Mouse (Mus musculus) CH12.LX (cell line): Measurements from ENCODE around the gene U90926. TPM values are rescaled to one million over a fixed set of nuclear protein-coding genes. Genes with fewer than 3 reads are reported as not detected.

Source experiments
- DNase-seq: peaks from one replicate; pipeline ENCODE4 v3.0.0-alpha.2; 2013; ENCODE audit errors: extremely low read depth
- H3K27ac ChIP-seq: 2 replicates; pipeline ENCODE4 v1.5.1; 2012; ENCODE audit warnings: low read depth, mild to moderate bottlenecking, control low read depth, moderate library complexity; ENCODE audit not compliant: insufficient read depth
- H3K27me3 ChIP-seq: replicated peaks from 2 replicates; pipeline ENCODE3; 2012; ENCODE audit warnings: inconsistent platforms
- H3K36me3 ChIP-seq, 2 experiments: replicated peaks in 1 of 2; 2 replicates each; pipeline versions ENCODE3 to v1.6.1; 2012; ENCODE audit warnings: inconsistent platforms in 1 of 2, low read length in 1 of 2, mild to moderate bottlenecking in 1 of 2, mixed read lengths in 1 of 2, moderate library complexity in 1 of 2; ENCODE audit not compliant: control insufficient read depth in 1 of 2, insufficient read depth in 1 of 2
- H3K4me1 ChIP-seq, 2 experiments: 2 replicates each; pipeline ENCODE4 v1.6.1; 2012; ENCODE audit warnings: inconsistent platforms in 1 of 2, moderate library complexity in 1 of 2; ENCODE audit not compliant: insufficient read depth in 2 of 2, control insufficient read depth in 1 of 2
- H3K4me2 ChIP-seq: 2 replicates; pipeline ENCODE4 v1.6.1; 2012; ENCODE audit warnings: low read depth, mild to moderate bottlenecking, control low read depth; ENCODE audit not compliant: poor library complexity, insufficient read depth, severe bottlenecking
- H3K4me3 ChIP-seq, 3 experiments: fragments of 150-350 bp in 1 of 3; sonication (generic) in 1 of 3; replicated peaks in 1 of 3; 2 replicates each; pipeline versions ENCODE3 to v1.5.1; 2011 to 2012; ENCODE audit warnings: low read depth in 2 of 3, low read length in 2 of 3, mild to moderate bottlenecking in 2 of 3, moderate library complexity in 2 of 3, control low read depth in 1 of 3, improper control_type of control experiment in 1 of 3, inconsistent platforms in 1 of 3, mixed read lengths in 1 of 3; ENCODE audit not compliant: poor library complexity in 1 of 3
- H3K79me2 ChIP-seq: replicated peaks from 2 replicates; pipeline ENCODE4 v1.6.1; 2012; ENCODE audit warnings: mild to moderate bottlenecking, moderate library complexity; ENCODE audit not compliant: control insufficient read depth, poor library complexity, insufficient read depth, severe bottlenecking; ENCODE audit errors: extremely low read depth
- H3K9ac ChIP-seq: 2 replicates; pipeline ENCODE4 v1.6.1; 2012; ENCODE audit warnings: low read depth, mild to moderate bottlenecking, control low read depth, moderate library complexity; ENCODE audit not compliant: insufficient read depth
- H3K9me3 ChIP-seq: replicated peaks from 2 replicates; pipeline ENCODE3; 2012; ENCODE audit warnings: low read length, inconsistent platforms, mixed read lengths
- BHLHE40 ChIP-seq: IDR thresholded peaks from 2 replicates; pipeline ENCODE4 v1.6.1; 2011; ENCODE audit warnings: mild to moderate bottlenecking, low read depth, low read length, improper control_type of control experiment
- CHD2 ChIP-seq: IDR thresholded peaks from 2 replicates; pipeline ENCODE4 v1.6.1; 2011; ENCODE audit warnings: low read length, improper control_type of control experiment
- CTCF ChIP-seq, 2 experiments: IDR thresholded peaks in 1 of 2; conservative IDR thresholded peaks in 1 of 2; 2 replicates each; pipeline ENCODE4 v1.5.1; 2011 to 2012; ENCODE audit warnings: low read depth in 2 of 2, low read length in 2 of 2, improper control_type of control experiment in 1 of 2, inconsistent platforms in 1 of 2, mild to moderate bottlenecking in 1 of 2, moderate library complexity in 1 of 2
- E2F4 ChIP-seq: IDR thresholded peaks from 2 replicates; pipeline ENCODE4 v1.6.1; 2011; ENCODE audit warnings: low read depth, low read length, improper control_type of control experiment; ENCODE audit not compliant: insufficient replicate concordance
- ELF1 ChIP-seq: IDR thresholded peaks from 2 replicates; pipeline ENCODE4 v1.6.1; 2014; ENCODE audit warnings: low read depth, mild to moderate bottlenecking, inconsistent platforms, low read length, improper control_type of control experiment
- EP300 ChIP-seq: IDR thresholded peaks from 2 replicates; pipeline ENCODE4 v1.6.1; 2011; ENCODE audit warnings: low read length, improper control_type of control experiment
- ETS1 ChIP-seq: conservative IDR thresholded peaks from 2 replicates; pipeline ENCODE4 v1.6.1; 2012; ENCODE audit warnings: low read depth, mild to moderate bottlenecking, inconsistent platforms, low read length, improper control_type of control experiment, moderate library complexity
- JUN ChIP-seq: IDR thresholded peaks from 2 replicates; pipeline ENCODE4 v1.6.1; 2011; ENCODE audit warnings: low read depth, mild to moderate bottlenecking, low read length, improper control_type of control experiment, moderate library complexity; ENCODE audit not compliant: insufficient read depth
- JUND ChIP-seq: conservative IDR thresholded peaks from 2 replicates; pipeline ENCODE4 v1.6.1; 2011; ENCODE audit warnings: low read depth, low read length, improper control_type of control experiment
- KAT2A ChIP-seq: IDR thresholded peaks from 2 replicates; pipeline ENCODE4 v1.6.1; 2012; ENCODE audit warnings: low read length, improper control_type of control experiment, inconsistent platforms; ENCODE audit not compliant: insufficient replicate concordance
- MAX ChIP-seq: IDR thresholded peaks from 2 replicates; pipeline ENCODE4 v1.6.1; 2011; ENCODE audit warnings: low read length, improper control_type of control experiment
- NRF1 ChIP-seq: IDR thresholded peaks from 2 replicates; pipeline ENCODE4 v1.6.1; 2014; ENCODE audit warnings: low read depth, mild to moderate bottlenecking, inconsistent platforms, low read length, improper control_type of control experiment, moderate library complexity
- PAX5 ChIP-seq: IDR thresholded peaks from 2 replicates; pipeline ENCODE4 v1.6.1; 2012; ENCODE audit warnings: low read length, inconsistent platforms, mixed read lengths
- POLR2A ChIP-seq: IDR thresholded peaks from 2 replicates; pipeline ENCODE4 v1.6.1; 2011; ENCODE audit warnings: low read depth, mild to moderate bottlenecking, improper control_type of control experiment, low read length
- RCOR1 ChIP-seq: conservative IDR thresholded peaks from 2 replicates; pipeline ENCODE4 v1.6.1; 2012; ENCODE audit warnings: low read depth, mild to moderate bottlenecking, inconsistent platforms, low read length, improper control_type of control experiment
- SIN3A ChIP-seq: IDR thresholded peaks from 2 replicates; pipeline ENCODE4 v1.6.1; 2012; ENCODE audit warnings: low read length, improper control_type of control experiment, inconsistent platforms
- SMC3 ChIP-seq: IDR thresholded peaks from 2 replicates; pipeline ENCODE4 v1.6.1; 2011; ENCODE audit warnings: low read depth, low read length, improper control_type of control experiment
- TBP ChIP-seq: conservative IDR thresholded peaks from 2 replicates; pipeline ENCODE4 v1.6.1; 2011; ENCODE audit warnings: low read depth, low read length, improper control_type of control experiment
- UBTF ChIP-seq: IDR thresholded peaks from 2 replicates; pipeline ENCODE4 v1.6.1; 2012; ENCODE audit warnings: low read depth, mild to moderate bottlenecking, inconsistent platforms, low read length, improper control_type of control experiment, moderate library complexity
- USF2 ChIP-seq: conservative IDR thresholded peaks from 2 replicates; pipeline ENCODE4 v1.6.1; 2011; ENCODE audit warnings: low read depth, low read length, improper control_type of control experiment
- ZC3H11A ChIP-seq: IDR thresholded peaks from 2 replicates; pipeline ENCODE4 v1.6.1; 2012; ENCODE audit warnings: low read depth, mild to moderate bottlenecking, inconsistent platforms, low read length, improper control_type of control experiment
- ZNF384 ChIP-seq: IDR thresholded peaks from 2 replicates; pipeline ENCODE4 v1.6.1; 2012; ENCODE audit warnings: low read depth, low read length, improper control_type of control experiment, inconsistent platforms
- dilution Hi-C: fragments of 300-500 bp; cut with MboI; formaldehyde crosslinking; loops from 2 replicates; pipeline ENCODE4 v1.14.3; 2020; ENCODE audit warnings: low sequenced_read_pairs; ENCODE audit not compliant: extremely low pct_unique_long_range_greater_than_20kb, extremely low pct_ligation_motif_present
- in situ Hi-C: fragments of 300-500 bp; cut with MboI; formaldehyde crosslinking; loops from 3 replicates; pipeline ENCODE4 v1.14.3; 2019; ENCODE audit warnings: low sequenced_read_pairs, low pct_ligation_motif_present, low pct_unique_long_range_greater_than_20kb, mixed read lengths
- polyA plus RNA-seq: library from polyadenylated mRNA; unstranded; fragments of >175 nt; gene quantifications from 2 replicates; pipeline ENCODE4 v1.2.1, GENCODE M21; 2012; ENCODE audit warnings: low read depth; ENCODE audit not compliant: insufficient read length
- total RNA-seq, 2 experiments: library from RNA; depleted of rRNA; stranded (reverse); fragments of 300-350 nt in 1 of 2; fragments of >200 nt in 1 of 2; gene quantifications; 2 replicates each; pipeline ENCODE4 v1.2.3; 2012 to 2014

Gene U90926
- total and polyA plus RNA-seq, 3 experiments: not detected

DNA sequence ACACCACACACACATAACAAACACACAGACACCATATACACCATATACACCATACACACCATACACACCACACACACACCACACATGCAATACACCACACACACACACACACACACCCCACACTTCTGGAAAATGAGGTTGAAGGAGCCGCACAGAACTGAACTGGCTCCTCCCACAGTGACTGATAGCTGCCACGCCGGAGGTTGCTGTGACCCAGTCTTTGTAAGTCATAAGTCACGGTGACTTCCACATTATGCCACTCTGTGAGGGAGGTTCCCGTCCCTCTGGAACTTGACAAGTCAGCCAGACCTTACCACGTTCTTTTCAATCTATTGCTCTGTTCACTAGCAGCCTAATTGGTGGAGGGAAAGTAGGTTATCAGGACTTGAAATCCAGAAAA is 39.3 kb upstream of the U90926 start:
- dilution Hi-C loops: no loop called here
- TF ChIP-seq USF2 (no peak), BHLHE40 (no peak), ZC3H11A (no peak), KAT2A (no peak), UBTF (no peak), RCOR1 (no peak), NRF1 (no peak), E2F4 (no peak)

DNA sequence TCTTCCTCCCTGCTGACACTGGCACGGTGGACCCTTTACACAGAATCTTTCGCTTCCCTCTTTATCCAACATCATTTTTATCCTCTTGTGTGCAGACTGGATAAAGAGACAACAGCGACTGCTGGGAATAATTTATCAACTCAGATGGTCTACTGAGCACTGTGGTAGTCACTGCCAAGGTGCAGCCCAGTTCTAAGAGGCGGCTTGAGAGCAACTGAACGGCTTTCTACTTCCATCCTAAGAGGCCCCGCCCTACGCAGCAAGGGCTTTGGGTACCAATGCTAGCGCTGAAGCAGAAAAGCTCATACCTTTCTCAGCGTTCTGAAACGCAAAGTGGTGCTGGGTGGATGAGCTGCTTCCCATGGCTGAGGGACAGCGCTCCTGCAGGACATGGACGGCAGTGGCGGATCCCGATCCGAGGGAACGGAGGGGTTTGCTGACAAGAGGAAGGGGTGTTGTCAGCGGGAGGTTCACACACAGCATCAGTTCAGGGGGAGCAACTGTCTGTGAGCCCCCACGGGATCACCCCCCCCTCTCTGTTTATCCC is 37.7 kb upstream of the U90926 start:
- in situ Hi-C loops (no loop called here), dilution Hi-C loops (no loop called here)
- no peaks in the 10 kb centered on the region for H3K9me3 ChIP-seq
- no peak overlapping the region for H3K27ac ChIP-seq
- no peak overlapping the region for H3K4me2 ChIP-seq
- H3K9ac ChIP-seq: no peak overlapping the region
- H3K36me3 ChIP-seq: peaks cover 0 to 5% of the 10 kb centered on the region in 2 experiments
- H3K4me3 ChIP-seq: no peak overlapping the region
- no peak for DNase-seq
- H3K27me3 ChIP-seq: no peaks in the 10 kb centered on the region
- H3K4me1 ChIP-seq: no peaks in the 10 kb centered on the region
- no peak for TF ChIP-seq ZNF384
- no peak for TF ChIP-seq CHD2
- no peak for TF ChIP-seq CTCF (conservative IDR thresholded peaks at IDR 0.05 in 1 of 2, IDR thresholded peaks at IDR 0.05 in 1 of 2; ENCODE audit: low read depth in 2 of 2, low read length in 2 of 2)
- no peak for TF ChIP-seq SIN3A
- no peak for TF ChIP-seq UBTF
- TF ChIP-seq KAT2A: no peak
- no peak for TF ChIP-seq E2F4
- TF ChIP-seq JUN: no peak
- TF ChIP-seq EP300: no peak
- no peak for TF ChIP-seq RCOR1
- no peak for TF ChIP-seq TBP
- no peak for TF ChIP-seq JUND
- TF ChIP-seq PAX5: no peak
- no peak for TF ChIP-seq MAX
- no peak for TF ChIP-seq ETS1
- no peak for TF ChIP-seq POLR2A
- TF ChIP-seq SMC3: no peak
- TF ChIP-seq ELF1: no peak
- H3K79me2 ChIP-seq: no peaks in the 10 kb centered on the region

More for the DNA sequence above, 39.3 kb upstream of the U90926 start:
- H3K4me3 ChIP-seq: no peak overlapping the region
- DNase-seq: no peak
- H3K9ac ChIP-seq: no peak overlapping the region
- H3K4me2 ChIP-seq: no peak overlapping the region
- peaks cover 4 to 16% of the 10 kb centered on the region in 2 experiments for H3K36me3 ChIP-seq
- in situ Hi-C loops: no loop called here
- no peaks in the 10 kb centered on the region for H3K9me3 ChIP-seq
- H3K79me2 ChIP-seq: no peaks in the 10 kb centered on the region
- no peaks in the 10 kb centered on the region for H3K27me3 ChIP-seq
- H3K27ac ChIP-seq: no peak overlapping the region
- no peaks in the 10 kb centered on the region for H3K4me1 ChIP-seq
